Mouse (Mus musculus) cerebellum, postnatal 36 days (tissue): ENCODE data around the gene Gid4.
A peak's percentile ranks its signal among the peaks of the same experiment; 100 is the strongest.
"Not testable (repeated sequence)": the region's sequence is repeated elsewhere in the genome, so short reads cannot be mapped to it uniquely, and the experiment has no call there.

Experiments
- DNase-seq, 2 experiments: peaks; one replicate each; pipeline ENCODE4 v3.0.0; 2021 to 2022; ENCODE audit warnings: mixed read lengths in 2 of 2

Gene Gid4

GRCm38 (mm10) chr11:60435133-60435532 is 18.2 kb downstream of the Gid4 start:
- no peak for DNase-seq

- no peak for DNase-seq
Measured at GRCm38 (mm10) chr11:60436618-60437017, 19.7 kb downstream of the Gid4 start.

GRCm38 (mm10) chr11:60439621-60440020 is 22.7 kb downstream of the Gid4 start:
- not testable (repeated sequence) for DNase-seq

GRCm38 (mm10) chr11:60440176-60440575 is 23.2 kb downstream of the Gid4 start:
- DNase-seq: no peak

GRCm38 (mm10) chr11:60442896-60443295 is 26.0 kb downstream of the Gid4 start:
- no peak for DNase-seq

- DNase-seq: no peak
Measured at GRCm38 (mm10) chr11:60444007-60444406, 27.1 kb downstream of the Gid4 start.

- DNase-seq: peak; percentile 88 to 91
Measured at GRCm38 (mm10) chr11:60454080-60454744, 37.3 kb downstream of the Gid4 start, which contains the start of gene Drg2. TSS of gene Drg2 (plus strand) at chr11:60454591.

- DNase-seq: no peak
Measured at GRCm38 (mm10) chr11:60454745-60455087, 37.8 kb downstream of the Gid4 start.

GRCm38 (mm10) chr11:60457973-60458372 is 41.0 kb downstream of the Gid4 start:
- DNase-seq: no peak

- peak; percentile 53 to 61 for DNase-seq
Measured at GRCm38 (mm10) chr11:60465943-60466380, 49.0 kb downstream of the Gid4 start.

- DNase-seq: no peak
Measured at GRCm38 (mm10) chr11:60469039-60469438, 52.1 kb downstream of the Gid4 start, which contains the start of gene Myo15. TSS of gene Myo15 (plus strand) at chr11:60469339.

- no peak for DNase-seq
Measured at GRCm38 (mm10) chr11:60470743-60471142, 53.8 kb downstream of the Gid4 start.

- DNase-seq: no peak
Measured at GRCm38 (mm10) chr11:60474534-60474933, 57.6 kb downstream of the Gid4 start.

GRCm38 (mm10) chr11:60475668-60476362 is 58.9 kb downstream of the Gid4 start:
- no peak for DNase-seq

GRCm38 (mm10) chr11:60478121-60478520 is 61.2 kb downstream of the Gid4 start:
- no peak for DNase-seq

- no peak for DNase-seq
Measured at GRCm38 (mm10) chr11:60486267-60486666, 69.3 kb downstream of the Gid4 start.

GRCm38 (mm10) chr11:60492726-60493125 is 75.8 kb downstream of the Gid4 start:
- peak; percentile 13 to 24 for DNase-seq

GRCm38 (mm10) chr11:60495692-60496091 is 78.7 kb downstream of the Gid4 start:
- no peak for DNase-seq
